Mouse (Mus musculus): Measurements from ENCODE around the gene Sik1. TPM values are rescaled to one million over a fixed set of nuclear protein-coding genes. Genes with fewer than 3 reads are reported as not detected.

The Sik1 gene
- 24.8 and 25.7 TPM in 2 replicates for polyA plus RNA-seq (2012; ENCODE audit: insufficient read depth, insufficient read length, missing spikeins)

- peaks cover 16% of the 10 kb centered on the region for H3K4me1 ChIP-seq (ENCODE audit: control insufficient read depth, insufficient read depth, low read length)
- H3K27ac ChIP-seq (ENCODE audit: insufficient read depth, low read depth, low read length) = peak within 1 kb of the TSS; percentile 28; the same call in 1 of the 2 replicates
- no peak for TF ChIP-seq POLR2A (IDR thresholded peaks at IDR 0.05; ENCODE audit: borderline replicate concordance, low read depth, low read length)
- TF ChIP-seq CTCF (IDR thresholded peaks at IDR 0.05; ENCODE audit: low read depth, low read length) = peak; percentile 90
- H3K4me3 ChIP-seq (ENCODE audit: insufficient read depth, low read length) = peak within 1 kb of the TSS; percentile 83
Measured at GRCm38 (mm10) chr17:31855597-31856518, at the start of gene Sik1. TSS of gene Sik1 (minus strand) at chr17:31855804.

DNA sequence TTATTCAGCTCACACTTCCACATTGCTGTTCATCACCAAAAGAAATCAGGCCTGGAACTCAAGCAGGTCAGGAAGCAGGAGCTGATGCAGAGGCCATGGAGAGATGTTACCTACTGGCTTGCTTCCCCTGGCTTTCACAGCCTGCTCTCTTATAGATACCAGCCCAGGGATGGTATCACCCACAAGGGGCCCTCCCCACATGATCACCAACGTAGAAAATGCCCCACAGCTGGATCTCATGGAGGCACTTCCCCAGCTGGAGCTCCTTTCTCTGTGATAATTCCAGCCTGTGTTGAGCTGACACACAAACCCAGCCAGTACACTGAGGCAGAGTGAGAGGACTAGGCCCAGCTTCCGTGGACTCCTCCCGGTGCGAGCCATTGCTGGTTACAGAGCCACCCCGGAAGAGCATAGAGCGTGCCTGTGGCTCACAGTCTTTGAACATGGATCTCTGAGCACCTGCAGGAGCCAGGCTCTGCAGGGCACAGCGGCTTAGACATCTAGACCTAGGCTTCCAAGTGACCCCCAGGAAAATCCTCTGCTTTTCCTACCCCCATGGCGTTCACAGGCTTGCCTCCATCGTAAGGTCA lies 49.7 kb upstream of the Sik1 start:
- Histone ChIP-seq H3K27ac (ENCODE audit: insufficient read depth, low read depth, low read length) (peak overlapping the region; percentile 31), H3K4me1 (ENCODE audit: control insufficient read depth, insufficient read depth, low read length) (peaks cover 10% of the 10 kb centered on the region), H3K4me3 (ENCODE audit: insufficient read depth, low read length) (no peak overlapping the region)
- TF ChIP-seq POLR2A (IDR thresholded peaks at IDR 0.05; ENCODE audit: borderline replicate concordance, low read depth, low read length) = no peak

- no peak overlapping the region for H3K4me3 ChIP-seq (ENCODE audit: insufficient read depth, low read length)
- TF ChIP-seq POLR2A (IDR thresholded peaks at IDR 0.05; ENCODE audit: borderline replicate concordance, low read depth, low read length) = no peak
- no peak for TF ChIP-seq CTCF (IDR thresholded peaks at IDR 0.05; ENCODE audit: low read depth, low read length)
- peaks cover 10% of the 10 kb centered on the region for H3K4me1 ChIP-seq (ENCODE audit: control insufficient read depth, insufficient read depth, low read length)
- no peak overlapping the region for H3K27ac ChIP-seq (ENCODE audit: insufficient read depth, low read depth, low read length)
Measured at GRCm38 (mm10) chr17:31904036-31904435, 48.4 kb upstream of the Sik1 start.

DNA sequence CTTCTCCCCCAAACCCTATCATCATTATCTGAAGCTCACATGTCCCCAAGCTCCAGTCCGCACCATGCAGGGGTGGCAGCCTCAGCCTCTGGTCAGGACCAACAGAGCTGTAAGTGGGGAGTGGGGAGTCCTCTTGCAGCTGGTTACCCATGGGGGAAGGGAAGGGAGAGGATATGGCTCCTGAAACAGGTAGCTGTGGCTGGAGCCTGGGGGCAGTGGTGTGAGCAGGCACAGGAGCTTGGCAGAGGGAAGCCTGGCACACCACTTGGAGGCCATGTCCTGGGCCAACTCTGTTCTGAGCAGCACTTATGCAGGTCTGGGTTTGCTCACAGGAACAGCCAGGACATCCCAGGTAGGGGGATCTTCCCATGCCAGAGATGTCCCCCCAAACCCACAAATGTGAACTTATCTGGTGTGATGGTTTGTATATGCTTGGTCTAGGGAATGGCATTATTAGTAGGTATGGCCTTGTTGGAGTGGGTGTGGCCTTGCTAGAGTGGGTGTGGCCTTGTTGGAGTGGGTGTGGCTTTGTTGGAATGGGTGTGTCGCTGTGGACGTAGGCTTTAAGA lies 47.1 kb upstream of the Sik1 start:
- no peak overlapping the region for H3K4me3 ChIP-seq (ENCODE audit: insufficient read depth, low read length)
- H3K27ac ChIP-seq (ENCODE audit: insufficient read depth, low read depth, low read length) = no peak overlapping the region
- peaks cover 10% of the 10 kb centered on the region for H3K4me1 ChIP-seq (ENCODE audit: control insufficient read depth, insufficient read depth, low read length)
- TF ChIP-seq POLR2A (IDR thresholded peaks at IDR 0.05; ENCODE audit: borderline replicate concordance, low read depth, low read length) (no peak), CTCF (IDR thresholded peaks at IDR 0.05; ENCODE audit: low read depth, low read length) (no peak)

DNA sequence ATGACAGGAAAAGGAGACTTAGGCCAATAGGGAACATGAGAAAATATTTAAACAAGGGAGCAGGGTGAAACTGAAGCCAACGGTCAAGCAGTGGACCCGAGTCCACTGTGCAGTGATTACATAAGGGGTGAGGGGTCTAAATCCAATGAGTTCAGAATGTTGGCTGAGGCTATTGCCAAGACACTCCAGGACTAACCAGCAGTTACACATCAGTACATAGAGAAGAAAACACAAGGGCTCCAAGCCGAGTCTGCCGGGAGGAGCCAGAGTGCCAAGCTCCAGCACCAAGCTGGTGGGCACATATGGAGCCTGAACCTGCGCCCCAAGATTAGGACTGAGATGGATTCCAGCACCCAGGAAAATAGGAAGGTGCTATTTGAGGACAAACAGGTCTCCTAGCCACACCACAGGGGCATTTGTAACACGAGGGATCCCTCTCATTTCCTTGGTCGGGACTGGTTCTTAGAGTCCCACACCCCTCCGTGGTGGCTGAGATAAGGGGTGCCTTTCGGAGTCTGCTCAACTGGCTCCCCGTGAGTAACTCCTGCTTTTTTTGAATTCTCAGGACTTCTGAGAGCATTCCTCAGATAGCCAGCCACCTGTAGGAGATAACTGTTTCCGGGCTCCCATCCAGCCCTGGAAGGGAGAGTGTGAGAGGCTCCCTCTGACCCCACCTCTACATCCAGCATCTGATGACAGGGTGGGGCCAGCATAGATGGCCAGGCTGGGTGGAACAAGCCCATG lies 46.0 kb upstream of the Sik1 start:
- Histone ChIP-seq H3K27ac (ENCODE audit: insufficient read depth, low read depth, low read length) (no peak overlapping the region), H3K4me1 (ENCODE audit: control insufficient read depth, insufficient read depth, low read length) (peaks cover 10% of the 10 kb centered on the region), H3K4me3 (ENCODE audit: insufficient read depth, low read length) (no peak overlapping the region)
- TF ChIP-seq CTCF (IDR thresholded peaks at IDR 0.05; ENCODE audit: low read depth, low read length) = no peak
- no peak for TF ChIP-seq POLR2A (IDR thresholded peaks at IDR 0.05; ENCODE audit: borderline replicate concordance, low read depth, low read length)

GRCm38 (mm10) chr17:31898941-31899340 lies 43.3 kb upstream of the Sik1 start:
- TF ChIP-seq CTCF (IDR thresholded peaks at IDR 0.05; ENCODE audit: low read depth, low read length) = no peak
- H3K27ac ChIP-seq (ENCODE audit: insufficient read depth, low read depth, low read length) = no peak overlapping the region
- no peak overlapping the region for H3K4me3 ChIP-seq (ENCODE audit: insufficient read depth, low read length)
- no peaks in the 10 kb centered on the region for H3K4me1 ChIP-seq (ENCODE audit: control insufficient read depth, insufficient read depth, low read length)

DNA sequence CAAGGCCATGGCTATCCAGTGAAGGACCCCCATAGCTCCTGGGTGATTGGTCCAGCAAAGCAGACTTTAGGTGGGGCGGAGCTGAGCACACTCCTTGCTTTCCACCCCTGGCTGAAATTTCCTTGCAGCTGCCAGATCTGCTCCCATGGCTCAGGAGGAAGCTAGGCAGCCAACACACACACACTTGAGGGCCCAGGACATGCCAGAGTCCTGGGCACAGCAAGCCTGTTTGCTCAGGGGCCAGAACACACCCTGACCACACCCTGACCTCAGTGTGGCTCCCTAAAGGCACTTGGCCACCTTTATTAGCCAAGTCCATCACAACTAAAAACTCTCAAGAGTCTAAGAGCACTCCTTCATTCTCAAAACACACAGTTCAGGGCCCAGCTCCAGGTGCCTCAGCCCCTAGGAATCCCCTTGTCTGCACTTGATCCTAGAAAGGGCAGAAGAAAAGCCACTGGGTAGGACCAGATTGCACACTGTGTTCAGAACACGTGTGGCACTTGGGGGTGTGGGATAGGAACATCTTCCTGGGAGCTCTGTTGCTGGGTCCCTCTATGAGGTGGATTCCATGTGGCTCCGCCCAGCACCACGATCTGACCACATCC lies 41.7 kb upstream of the Sik1 start:
- TF ChIP-seq CTCF (IDR thresholded peaks at IDR 0.05; ENCODE audit: low read depth, low read length) (no peak), POLR2A (IDR thresholded peaks at IDR 0.05; ENCODE audit: borderline replicate concordance, low read depth, low read length) (no peak)
- Histone ChIP-seq H3K4me1 (ENCODE audit: control insufficient read depth, insufficient read depth, low read length) (peaks cover 8% of the 10 kb centered on the region; the same call in 1 of the 2 replicates), H3K27ac (ENCODE audit: insufficient read depth, low read depth, low read length) (no peak overlapping the region), H3K4me3 (ENCODE audit: insufficient read depth, low read length) (no peak overlapping the region)

- Histone ChIP-seq H3K4me3 (ENCODE audit: insufficient read depth, low read length) (no peak overlapping the region), H3K27ac (ENCODE audit: insufficient read depth, low read depth, low read length) (no peak overlapping the region), H3K4me1 (ENCODE audit: control insufficient read depth, insufficient read depth, low read length) (peaks cover 8% of the 10 kb centered on the region; the same call in 1 of the 2 replicates)
- TF ChIP-seq POLR2A (IDR thresholded peaks at IDR 0.05; ENCODE audit: borderline replicate concordance, low read depth, low read length) (no peak), CTCF (IDR thresholded peaks at IDR 0.05; ENCODE audit: low read depth, low read length) (no peak)
Measured at GRCm38 (mm10) chr17:31896751-31897150, 41.1 kb upstream of the Sik1 start.

DNA sequence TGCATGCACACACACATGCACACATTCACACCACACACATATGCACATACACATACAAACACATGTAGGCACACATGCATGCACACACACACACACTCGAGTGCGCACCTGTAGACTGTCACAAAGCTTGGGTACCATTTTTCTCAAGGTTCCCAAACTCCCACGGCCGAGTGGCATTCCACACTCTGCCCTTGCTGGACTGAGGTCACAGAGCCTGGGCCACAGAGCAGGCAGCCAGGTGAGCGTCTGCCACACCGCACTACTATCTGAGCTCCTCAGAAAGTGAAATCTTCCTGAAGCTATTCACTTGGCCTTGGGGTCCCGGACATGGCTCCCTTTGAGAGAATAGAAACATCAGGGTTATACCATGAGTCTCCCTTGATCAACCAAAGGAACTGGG lies 40.7 kb upstream of the Sik1 start:
- no peak overlapping the region for H3K27ac ChIP-seq (ENCODE audit: insufficient read depth, low read depth, low read length)
- peaks cover 8% of the 10 kb centered on the region; the same call in 1 of the 2 replicates for H3K4me1 ChIP-seq (ENCODE audit: control insufficient read depth, insufficient read depth, low read length)
- TF ChIP-seq CTCF (IDR thresholded peaks at IDR 0.05; ENCODE audit: low read depth, low read length) (no peak), POLR2A (IDR thresholded peaks at IDR 0.05; ENCODE audit: borderline replicate concordance, low read depth, low read length) (no peak)
- no peak overlapping the region for H3K4me3 ChIP-seq (ENCODE audit: insufficient read depth, low read length)
